Mouse (Mus musculus) kidney, adult 2 months (tissue): ENCODE results near the gene Nmt1.

Experiments used
- CTCF ChIP-seq: fragments of 200-500 bp; conservative IDR thresholded peaks from 2 replicates; pipeline ENCODE4 v1.5.1; 2011; ENCODE audit warnings: low read depth, mild to moderate bottlenecking, control low read depth, low read length, moderate library complexity, mixed read lengths; ENCODE audit not compliant: insufficient read depth, insufficient read length
- POLR2A ChIP-seq: fragments of 200-500 bp; IDR thresholded peaks from one replicate; pipeline ENCODE4 v1.6.1; 2011; ENCODE audit warnings: low read depth, low read length, control low read depth

- TF ChIP-seq CTCF, result no peak
- no peak for TF ChIP-seq POLR2A
Measured at GRCm38 (mm10) chr11:103095107-103095670, 67.2 kb downstream of the Nmt1 start.
